Mouse (Mus musculus) CD4-positive helper T cell, adult 2 months (primary cell): ENCODE results near the gene Clpb.
"Not testable (repeated sequence)": the region's sequence is repeated elsewhere in the genome, so short reads cannot be mapped to it uniquely, and the experiment has no call there.

Experiments
- DNase-seq: peaks from one replicate; pipeline ENCODE4 v3.0.0-alpha.2; 2012; ENCODE audit warnings: low read depth, missing footprints, low spot score

The Clpb gene

GRCm38 (mm10) chr7:101663514-101664159 lies at the start of gene Clpb:
Clpb (plus strand) TSS chr7:101663633.
- DNase-seq, result peak; percentile 92

- DNase-seq, result no peak
Measured at GRCm38 (mm10) chr7:101615406-101615805, 48.0 kb upstream of the Clpb start.

- no peak for DNase-seq
Measured at GRCm38 (mm10) chr7:101616136-101616835, 47.1 kb upstream of the Clpb start.

- DNase-seq, result peak; percentile 38
Measured at GRCm38 (mm10) chr7:101617438-101618165, 45.8 kb upstream of the Clpb start.

- DNase-seq, result peak; percentile 44
Measured at GRCm38 (mm10) chr7:101618273-101618672, 45.2 kb upstream of the Clpb start.

- peak; percentile 67 for DNase-seq
Measured at GRCm38 (mm10) chr7:101620373-101620772, 43.1 kb upstream of the Clpb start.

GRCm38 (mm10) chr7:101621861-101622260 lies 41.6 kb upstream of the Clpb start:
- not testable (repeated sequence) for DNase-seq

GRCm38 (mm10) chr7:101624283-101624682 lies 39.1 kb upstream of the Clpb start:
- no peak for DNase-seq

GRCm38 (mm10) chr7:101627166-101627565 lies 36.3 kb upstream of the Clpb start:
- DNase-seq, result not testable (repeated sequence)

GRCm38 (mm10) chr7:101628481-101628880 lies 35.0 kb upstream of the Clpb start:
- DNase-seq, result no peak

GRCm38 (mm10) chr7:101633629-101634177 lies 29.7 kb upstream of the Clpb start:
- no peak for DNase-seq

- peak; percentile 64 for DNase-seq
Measured at GRCm38 (mm10) chr7:101634513-101634912, 28.9 kb upstream of the Clpb start.

- peak; percentile 50 for DNase-seq
Measured at GRCm38 (mm10) chr7:101636056-101636455, 27.4 kb upstream of the Clpb start.

GRCm38 (mm10) chr7:101643879-101644278 lies 19.6 kb upstream of the Clpb start:
- no peak for DNase-seq

- DNase-seq, result no peak
Measured at GRCm38 (mm10) chr7:101649729-101650128, 13.7 kb upstream of the Clpb start.

GRCm38 (mm10) chr7:101650565-101650964 lies 12.9 kb upstream of the Clpb start:
- DNase-seq, result peak; percentile 45

GRCm38 (mm10) chr7:101653681-101654209 lies 9.7 kb upstream of the Clpb start:
- peak; percentile 67 for DNase-seq

GRCm38 (mm10) chr7:101654936-101655335 lies 8.5 kb upstream of the Clpb start:
- no peak for DNase-seq

GRCm38 (mm10) chr7:101662006-101662405 lies 1.4 kb upstream of the Clpb start:
- DNase-seq, result peak; percentile 51

- DNase-seq, result peak; percentile 24
Measured at GRCm38 (mm10) chr7:101666581-101666980, 3.1 kb downstream of the Clpb start.

GRCm38 (mm10) chr7:101671601-101672280 lies 8.3 kb downstream of the Clpb start:
- no peak for DNase-seq
